Mouse (Mus musculus): ENCODE data around the gene Glt8d1. TPM values are rescaled to one million over a fixed set of nuclear protein-coding genes. Genes with fewer than 3 reads are reported as not detected.

The Glt8d1 gene
- polyA plus RNA-seq, 1 experiment from 2014 or later: 20.3 TPM

Other genes starting within 250 kb of the Glt8d1 start
- 11.6 and 11.8 TPM in 2 replicates for gene Tmem110, start 175.8 kb upstream of the Glt8d1 start, polyA plus RNA-seq (2015; fragmentation: Nextera tagmentation; extraction: Ambion mirVana)
- gene Mustn1, start 122.2 kb upstream of the Glt8d1 start, polyA plus RNA-seq (2015; fragmentation: Nextera tagmentation; extraction: Ambion mirVana): 0.56 and 0.60 TPM in 2 replicates
- gene Itih4, start 114.9 kb upstream of the Glt8d1 start, polyA plus RNA-seq (2015; fragmentation: Nextera tagmentation; extraction: Ambion mirVana): 25.3 and 27.0 TPM in 2 replicates
- 114 and 122 TPM in 2 replicates for gene Itih3, start 77.6 kb upstream of the Glt8d1 start, polyA plus RNA-seq (2015; fragmentation: Nextera tagmentation; extraction: Ambion mirVana)
- gene Itih1, start 58.1 kb upstream of the Glt8d1 start, polyA plus RNA-seq (2015; fragmentation: Nextera tagmentation; extraction: Ambion mirVana): 22.4 and 27.1 TPM in 2 replicates
- gene Nek4, start 50.0 kb upstream of the Glt8d1 start, polyA plus RNA-seq (2015; fragmentation: Nextera tagmentation; extraction: Ambion mirVana): 5.6 and 6.7 TPM in 2 replicates
- gene Spcs1, start 272 bp downstream of the Glt8d1 start, polyA plus RNA-seq (2015; fragmentation: Nextera tagmentation; extraction: Ambion mirVana): 306 and 325 TPM in 2 replicates
- gene Pbrm1, start 17.7 kb downstream of the Glt8d1 start, polyA plus RNA-seq (2015; fragmentation: Nextera tagmentation; extraction: Ambion mirVana): 65.7 and 72.4 TPM in 2 replicates
- gene Gnl3, start 17.8 kb downstream of the Glt8d1 start, polyA plus RNA-seq (2015; fragmentation: Nextera tagmentation; extraction: Ambion mirVana): 133 and 159 TPM in 2 replicates
- gene Smim4, start 127.6 kb downstream of the Glt8d1 start, polyA plus RNA-seq (2015; fragmentation: Nextera tagmentation; extraction: Ambion mirVana): 81.6 and 90.8 TPM in 2 replicates
- gene Nt5dc2, start 129.7 kb downstream of the Glt8d1 start, polyA plus RNA-seq (2015; fragmentation: Nextera tagmentation; extraction: Ambion mirVana): 174 and 196 TPM in 2 replicates
- gene Stab1, start 167.2 kb downstream of the Glt8d1 start, polyA plus RNA-seq (2015; fragmentation: Nextera tagmentation; extraction: Ambion mirVana): 18.5 and 19.2 TPM in 2 replicates
- 21.1 and 25.3 TPM in 2 replicates for gene Tnnc1, start 206.9 kb downstream of the Glt8d1 start, polyA plus RNA-seq (2015; fragmentation: Nextera tagmentation; extraction: Ambion mirVana)
- gene Nisch, start 215.5 kb downstream of the Glt8d1 start, polyA plus RNA-seq (2015; fragmentation: Nextera tagmentation; extraction: Ambion mirVana): 77.9 and 84.9 TPM in 2 replicates
- 0.02 and 0.05 TPM in 2 replicates for gene Sema3g, start 216.5 kb downstream of the Glt8d1 start, polyA plus RNA-seq (2015; fragmentation: Nextera tagmentation; extraction: Ambion mirVana)
- 8.4 and 8.6 TPM in 2 replicates for gene Phf7, start 249.9 kb downstream of the Glt8d1 start, polyA plus RNA-seq (2015; fragmentation: Nextera tagmentation; extraction: Ambion mirVana)